Mouse (Mus musculus) brain, adult 10 weeks (tissue): ENCODE results near the gene Defb47. TPM values are rescaled to one million over a fixed set of nuclear protein-coding genes. Genes with fewer than 3 reads are reported as not detected.

ENCODE experiments used
- polyA plus RNA-seq: library from polyadenylated mRNA; stranded (reverse); fragments of 350-450 nt; fragmentation: Illumina TruSeq; extraction: RNeasy Lipid Tissue Mini Kit (QIAGEN cat#74804); gene quantifications from one replicate; pipeline ENCODE4 v1.2.3, GENCODE M21; 2015; ENCODE audit warnings: low read depth, low replicate concordance

The Defb47 gene
- polyA plus RNA-seq = not detected

DNA sequence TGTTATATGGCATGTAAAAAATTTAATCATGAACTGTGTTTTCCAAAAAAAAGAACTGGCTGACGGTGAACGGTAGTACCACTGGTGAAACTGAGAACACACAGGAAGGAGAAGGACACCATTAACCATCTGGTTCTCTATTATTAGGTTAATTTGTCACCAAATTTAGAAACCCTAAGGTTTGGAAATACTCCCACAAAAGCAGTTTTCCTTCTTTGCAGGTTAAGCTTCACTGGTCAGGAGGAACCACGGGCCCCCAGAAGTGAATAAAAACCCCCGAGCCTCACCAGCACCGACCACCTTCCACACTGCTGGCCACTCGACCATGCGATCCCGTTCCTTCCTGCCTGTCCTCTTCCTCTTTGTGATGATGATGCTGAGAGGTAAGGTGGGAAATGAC lies at the start of gene Defb47:
Gene Defb47 (plus strand): TSS at position 301 of the 400 bp plus-strand sequence.

DNA sequence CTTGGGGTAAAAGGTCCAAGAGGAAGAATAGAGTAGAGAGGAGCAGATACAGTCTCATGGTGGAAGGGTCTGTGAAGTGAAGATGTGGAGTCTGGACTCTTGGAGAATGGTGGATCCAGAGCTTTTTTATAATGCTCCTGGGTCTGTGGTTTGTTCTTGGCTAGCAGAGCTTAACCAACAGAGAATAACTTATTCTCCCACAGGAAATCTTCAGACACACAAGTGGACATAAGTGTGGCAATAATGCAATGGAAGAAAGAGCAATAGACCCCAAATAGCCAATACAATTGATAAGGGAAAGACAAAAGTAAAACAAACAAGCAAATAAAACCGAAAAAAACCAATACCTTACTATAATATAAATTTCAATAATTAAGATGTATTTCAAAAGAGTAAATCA lies 13.5 kb upstream of the Defb47 start, which contains the start of gene Defb48:
Gene Defb48 (minus strand): TSS at position 101 of the 400 bp plus-strand sequence.

GRCm38 (mm10) chr14:63011471-63011870 lies 13.6 kb downstream of the Defb47 start, which contains the start of gene Defb43:
Gene Defb43 (plus strand): TSS chr14:63011771.

DNA sequence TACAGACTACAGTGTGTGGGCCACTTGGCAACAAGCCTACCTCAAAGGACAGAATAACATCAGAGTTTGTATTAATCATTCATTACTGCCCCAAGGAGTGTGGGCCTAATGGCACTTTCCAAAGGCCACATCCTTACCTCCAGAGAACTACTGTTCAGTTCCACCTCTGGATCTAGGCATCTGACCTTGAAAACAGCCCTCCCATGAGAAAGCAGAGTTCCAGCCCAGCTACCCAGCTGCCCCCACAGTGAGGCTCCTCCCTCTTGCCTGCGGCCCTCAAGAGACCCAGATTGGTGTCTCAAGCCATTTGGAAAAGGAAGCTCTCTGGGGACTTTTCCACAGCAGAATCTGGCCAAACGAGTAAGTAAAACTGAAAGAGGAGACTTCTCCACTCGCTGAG lies 48.8 kb downstream of the Defb47 start, which contains the start of gene Defb42:
Gene Defb42 (plus strand): TSS at position 301 of the 400 bp plus-strand sequence.

GRCm38 (mm10) chr14:63049910-63050370 lies 52.1 kb downstream of the Defb47 start, which contains the start of gene Defb30:
Gene Defb30 (minus strand): TSS chr14:63049960.

Other genes with a start within 250 kb of the Defb47 start
- gene Ints6, start 236.9 kb upstream of the Defb47 start, polyA plus RNA-seq = 13.6 TPM
- 11.2 TPM for gene Wdfy2, start 160.4 kb upstream of the Defb47 start, polyA plus RNA-seq
- gene Defb48, start 13.6 kb upstream of the Defb47 start, polyA plus RNA-seq = not detected
- not detected for gene Defb43, start 13.7 kb downstream of the Defb47 start, polyA plus RNA-seq
- gene Defb42, start 48.9 kb downstream of the Defb47 start, polyA plus RNA-seq = 0.73 TPM
- not detected for gene Defb30, start 51.9 kb downstream of the Defb47 start, polyA plus RNA-seq